Mouse (Mus musculus) ES-E14 (cell line): Measurements from ENCODE around the gene Ankrd35. TPM values are rescaled to one million over a fixed set of nuclear protein-coding genes. Genes with fewer than 3 reads are reported as not detected.

ENCODE experiments used
- DNase-seq: peaks from one replicate; pipeline ENCODE4 v3.0.0-alpha.2; 2013; ENCODE audit warnings: low read depth, low spot score
- H3K27ac ChIP-seq: 2 replicates; pipeline ENCODE4 v1.5.1; 2012; ENCODE audit warnings: low read depth, mild to moderate bottlenecking, low read length, moderate library complexity, mixed read lengths; ENCODE audit not compliant: poor library complexity, insufficient read depth, severe bottlenecking
- H3K36me3 ChIP-seq: 2 replicates; pipeline ENCODE4 v1.6.1; 2012; ENCODE audit warnings: mild to moderate bottlenecking, low read length, moderate library complexity, mixed read lengths; ENCODE audit not compliant: control insufficient read depth, poor library complexity, insufficient read depth, severe bottlenecking
- H3K4me1 ChIP-seq, 2 experiments: fragments of 150-350 bp in 1 of 2; sonication (generic) in 1 of 2; 2 replicates each; pipeline ENCODE4 v1.6.1; 2012; ENCODE audit warnings: low read length in 2 of 2, mild to moderate bottlenecking in 1 of 2, mixed read lengths in 1 of 2; ENCODE audit not compliant: control insufficient read depth in 2 of 2, insufficient read depth in 2 of 2, poor library complexity in 1 of 2
- H3K4me3 ChIP-seq, 2 experiments: fragments of 150-350 bp in 1 of 2; sonication (generic) in 1 of 2; 2 replicates each; pipeline ENCODE4 v1.5.1; 2012; ENCODE audit warnings: low read length in 2 of 2, low read depth in 1 of 2, mild to moderate bottlenecking in 1 of 2, mixed read lengths in 1 of 2; ENCODE audit not compliant: insufficient read depth in 1 of 2, poor library complexity in 1 of 2, severe bottlenecking in 1 of 2
- H3K9ac ChIP-seq: 2 replicates; pipeline ENCODE4 v1.6.1; 2012; ENCODE audit warnings: low read depth, mild to moderate bottlenecking, low read length, mixed read lengths; ENCODE audit not compliant: poor library complexity, insufficient read depth, severe bottlenecking
- H3K9me3 ChIP-seq: fragments of 150-350 bp; sonication (generic); 2 replicates; pipeline ENCODE4 v1.6.1; 2012; ENCODE audit warnings: low read depth, mild to moderate bottlenecking, low read length; ENCODE audit not compliant: control insufficient read depth, insufficient read depth
- CHD2 ChIP-seq: IDR thresholded peaks from 2 replicates; pipeline ENCODE4 v1.6.1; 2014; ENCODE audit warnings: mild to moderate bottlenecking, low read depth, low read length, inconsistent platforms
- HCFC1 ChIP-seq: IDR thresholded peaks from 2 replicates; pipeline ENCODE4 v1.6.1; 2012; ENCODE audit warnings: low read length, inconsistent platforms, borderline replicate concordance; ENCODE audit not compliant: insufficient read depth
- MAFK ChIP-seq: IDR thresholded peaks from 2 replicates; pipeline ENCODE4 v1.6.1; 2014; ENCODE audit warnings: mild to moderate bottlenecking, low read depth, low read length, inconsistent platforms; ENCODE audit not compliant: insufficient read depth
- ZC3H11A ChIP-seq: IDR thresholded peaks from 2 replicates; pipeline ENCODE4 v1.6.1; 2012; ENCODE audit warnings: low read depth, mild to moderate bottlenecking, inconsistent platforms, low read length, borderline replicate concordance
- ZNF384 ChIP-seq: IDR thresholded peaks from 2 replicates; pipeline ENCODE4 v1.6.1; 2012; ENCODE audit warnings: low read depth, low read length, inconsistent platforms
- in situ Hi-C, 2 experiments: fragments of 600-800 bp; cut with MboI; formaldehyde crosslinking; loops; one replicate each; pipeline ENCODE4 v1.15.1; 2025; ENCODE audit warnings: low sequenced_read_pairs in 2 of 2, inconsistent platforms in 1 of 2; ENCODE audit not compliant: unreplicated experiment in 2 of 2
- total RNA-seq: library from RNA; depleted of rRNA; stranded (reverse); fragments of 300-350 nt; gene quantifications from 2 replicates; pipeline ENCODE4 v1.2.3, GENCODE M21; 2012

The Ankrd35 gene
- total RNA-seq, 1 experiment: 3.7 TPM

- Histone ChIP-seq H3K36me3 (peaks cover 34% of the 10 kb centered on the region), H3K9ac (no peak overlapping the region), H3K4me1 (peaks cover 0 to 12% of the 10 kb centered on the region in 2 experiments; a peak in 1 of 4 replicates), H3K27ac (no peak overlapping the region), H3K4me3 (no peak overlapping the region; a peak in 1 of 4 replicates), H3K9me3 (no peaks in the 10 kb centered on the region)
- no peak for DNase-seq
- in situ Hi-C loops: loop anchor here in 1 of 2 experiments (5.0 kb wide), 1 partner anchor 41 kb away; no protein-coding TSS in a partner anchor
- TF ChIP-seq ZC3H11A (no peak), ZNF384 (no peak), HCFC1 (no peak), CHD2 (no peak), MAFK (no peak)
Measured at GRCm38 (mm10) chr3:96708684-96709064, 38.7 kb downstream of the Ankrd35 start.

- in situ Hi-C loops: no loop called here
- Histone ChIP-seq H3K27ac (no peak overlapping the region), H3K9me3 (no peaks in the 10 kb centered on the region), H3K9ac (no peak overlapping the region), H3K36me3 (peaks cover 34% of the 10 kb centered on the region), H3K4me1 (peaks cover 0 to 1% of the 10 kb centered on the region in 2 experiments; a peak in 1 of 4 replicates), H3K4me3 (no peak overlapping the region)
- no peak for DNase-seq
- no peak for TF ChIP-seq ZNF384
- no peak for TF ChIP-seq MAFK
- no peak for TF ChIP-seq ZC3H11A
- TF ChIP-seq HCFC1: no peak
- TF ChIP-seq CHD2: no peak
Measured at GRCm38 (mm10) chr3:96714286-96714685, 44.4 kb downstream of the Ankrd35 start.

- TF ChIP-seq CHD2: no peak
- no peak for TF ChIP-seq MAFK
- no peak for TF ChIP-seq ZC3H11A
- TF ChIP-seq ZNF384: no peak
- no peak for TF ChIP-seq HCFC1
- H3K36me3 ChIP-seq: peaks cover 32% of the 10 kb centered on the region
- in situ Hi-C loops: no loop called here
Measured at GRCm38 (mm10) chr3:96715854-96716253, 45.9 kb downstream of the Ankrd35 start.

GRCm38 (mm10) chr3:96719173-96719572 is 49.2 kb downstream of the Ankrd35 start:
- Histone ChIP-seq H3K4me1 (peaks cover 0 to 4% of the 10 kb centered on the region in 2 experiments; a peak in 1 of 4 replicates), H3K36me3 (peaks cover 17% of the 10 kb centered on the region; the same call in 1 of the 2 replicates), H3K9ac (no peak overlapping the region), H3K27ac (no peak overlapping the region), H3K9me3 (no peaks in the 10 kb centered on the region), H3K4me3 (peak overlapping the region; percentile 22 to 43; a peak in 2 of 4 replicates)
- TF ChIP-seq ZC3H11A: no peak
- TF ChIP-seq CHD2: no peak
- no peak for TF ChIP-seq MAFK
- no peak for TF ChIP-seq ZNF384
- no peak for TF ChIP-seq HCFC1
- in situ Hi-C loops: no loop called here
- peak; percentile 65 for DNase-seq

More at GRCm38 (mm10) chr3:96715854-96716253, 45.9 kb downstream of the Ankrd35 start:
- no peak overlapping the region for H3K4me3 ChIP-seq
- DNase-seq: no peak
- no peak overlapping the region for H3K9ac ChIP-seq
- H3K9me3 ChIP-seq: no peaks in the 10 kb centered on the region
- no peak overlapping the region for H3K27ac ChIP-seq
- H3K4me1 ChIP-seq: peaks cover 0 to 4% of the 10 kb centered on the region in 2 experiments; a peak in 1 of 4 replicates
